Mouse (Mus musculus) thymus, postnatal 36 days (tissue): ENCODE data around the gene Atrip.

Experiments
- DNase-seq, 2 experiments: peaks; one replicate each; pipeline ENCODE4 v3.0.0; 2022; ENCODE audit warnings: mixed read lengths in 2 of 2

Gene Atrip

GRCm38 (mm10) chr9:109097291-109097690, 23.4 kb upstream of the Atrip start:
- no peak for DNase-seq

- no peak for DNase-seq
Measured at GRCm38 (mm10) chr9:109096856-109097255, 22.9 kb upstream of the Atrip start.

- no peak for DNase-seq
Measured at GRCm38 (mm10) chr9:109096251-109096661, 22.3 kb upstream of the Atrip start.

GRCm38 (mm10) chr9:109095137-109095982, 21.4 kb upstream of the Atrip start, which contains the start of gene Plxnb1:
Gene Plxnb1, plus strand, starts transcription at chr9:109095389.
- peak; percentile 74 to 78 for DNase-seq

- DNase-seq: no peak
Measured at GRCm38 (mm10) chr9:109094553-109095136, 20.7 kb upstream of the Atrip start.

- DNase-seq: no peak
Measured at GRCm38 (mm10) chr9:109093786-109094552, 20.0 kb upstream of the Atrip start.

GRCm38 (mm10) chr9:109092799-109093198, 18.9 kb upstream of the Atrip start:
- DNase-seq: no peak

GRCm38 (mm10) chr9:109091802-109092201, 17.9 kb upstream of the Atrip start:
- no peak for DNase-seq

GRCm38 (mm10) chr9:109090446-109090845, 16.5 kb upstream of the Atrip start:
- DNase-seq: no peak

GRCm38 (mm10) chr9:109087987-109088386, 14.1 kb upstream of the Atrip start:
- DNase-seq: no peak

GRCm38 (mm10) chr9:109084922-109085321, 11.0 kb upstream of the Atrip start:
- DNase-seq: no peak

- peak; percentile 79 to 86 for DNase-seq
Measured at GRCm38 (mm10) chr9:109082124-109082800, 8.3 kb upstream of the Atrip start, which contains the start of the genes Ccdc51 and Tma7. Gene Ccdc51, plus strand, starts transcription at chr9:109082493. Gene Tma7, minus strand, starts transcription at chr9:109082587.

- no peak for DNase-seq
Measured at GRCm38 (mm10) chr9:109081749-109082123, 7.8 kb upstream of the Atrip start.

GRCm38 (mm10) chr9:109080516-109080915, 6.6 kb upstream of the Atrip start:
- no peak for DNase-seq

- DNase-seq: no peak
Measured at GRCm38 (mm10) chr9:109068095-109068735, 5.7 kb downstream of the Atrip start.

GRCm38 (mm10) chr9:109060898-109061295, 13.0 kb downstream of the Atrip start:
- no peak for DNase-seq

- DNase-seq: no peak
Measured at GRCm38 (mm10) chr9:109060184-109060897, 13.6 kb downstream of the Atrip start.

GRCm38 (mm10) chr9:109059136-109059903, 14.6 kb downstream of the Atrip start, which contains the start of gene Trex1:
Gene Trex1, minus strand, starts transcription at chr9:109059734.
- DNase-seq: peak; percentile 83 to 85

GRCm38 (mm10) chr9:109058006-109058765, 15.7 kb downstream of the Atrip start:
- DNase-seq: peak in 1 of 2 experiments; percentile 35

- DNase-seq: no peak
Measured at GRCm38 (mm10) chr9:109057543-109057942, 16.4 kb downstream of the Atrip start.
